ENCODE assay signal across 15 mouse cellular contexts in genomic region chr9:67768843-67769242, GRCm38 (mm10). TPM values are rescaled to one million over a fixed set of nuclear protein-coding genes. Genes with fewer than 3 reads are reported as not detected.
DNase-seq lines count a peak whose midpoint lies in the region.
"Had no signal": no experiment of that assay in that cellular context is flagged by ENCODE, and none has a peak within 500 bp of the region (broad histone marks: within the 10 kb centered on the region; RNA-seq: fewer than 3 reads in every experiment).

No protein-coding gene starts in this region.

- DNase-seq in heart, adult 11 months: peak; percentile 52
- DNase-seq in heart, postnatal 4 days: no peak
- peak; percentile 35 for DNase-seq in brain, adult 2 months (ENCODE audit: low read depth, low spot score)
- DNase-seq in telencephalon, adult 2 months (ENCODE audit: low read depth, low spot score): peak; percentile 15
- no peak for DNase-seq in T-cell, adult 2 months (ENCODE audit: low spot score)
- DNase-seq: adrenal gland, adult 8-10 months; adrenal gland, postnatal 14 days; adrenal gland, postnatal 36 days; cerebellum, adult 11 months; cerebellum, adult 18-20 months; cerebellum, adult 8-10 months; cerebellum, adult 9-11 months; cerebellum, postnatal 14 days; forebrain, postnatal 0 days had no signal

RNA-seq across cellular contexts. Expression of gene C2cd4b, which starts 9.6 kb away (rescaled TPM):
- 1 to 10 TPM in 1 of 2 experiments, under 1 TPM in 1; 0.92 to 1.4 TPM for total RNA-seq in heart, postnatal 4 days (2021)
- total RNA-seq: MEL had no signal

Comparison
In these comparisons a context has a peak if more than half of its experiments do, and no peak if none do; other contexts are left out.
1. DNase-seq: peak in heart, adult 11 months (single experiment), brain, adult 2 months (single experiment) and telencephalon, adult 2 months (single experiment); none in heart, postnatal 4 days (single experiment) and T-cell, adult 2 months (single experiment).